Mouse (Mus musculus) v-Abl transformed pro-B cells (cell line): ENCODE data around the gene Chd6.

ENCODE experiments used
- in situ Hi-C, 2 experiments: fragments of 400-800 bp; cut with MboI; formaldehyde crosslinking; loops; one replicate each; pipeline ENCODE4 v1.15.1; 2025; ENCODE audit not compliant: unreplicated experiment in 2 of 2

Gene Chd6

DNA sequence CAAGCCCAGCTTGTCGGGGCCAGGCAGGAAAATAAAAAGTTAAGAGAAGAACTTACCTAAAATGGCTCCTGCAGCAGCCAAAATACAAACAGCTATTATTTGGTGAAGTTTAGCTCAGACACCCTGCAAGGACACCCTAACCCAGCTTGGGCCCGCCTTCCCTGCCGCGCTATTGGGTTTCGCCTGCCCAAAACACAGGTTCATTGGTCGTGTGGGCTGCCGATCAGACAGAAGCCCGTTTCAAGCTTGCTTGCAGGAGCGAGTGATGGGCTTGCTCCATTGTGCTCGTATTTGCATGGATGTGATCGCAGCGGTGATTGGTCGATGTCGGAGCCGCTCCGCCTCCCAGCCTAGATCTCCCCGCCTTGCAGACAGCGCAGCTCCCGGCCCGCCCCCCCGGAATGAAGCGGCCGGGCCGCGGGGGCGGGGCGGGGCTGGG, at the start of gene Chd6:
Gene Chd6, minus strand, starts transcription at position 143 of the 439 bp plus-strand sequence.
- in situ Hi-C loops = no loop called here

GRCm38 (mm10) chr2:161150004-161150842, 41.3 kb upstream of the Chd6 start:
- in situ Hi-C loops = no loop called here

GRCm38 (mm10) chr2:161148428-161149020, 39.6 kb upstream of the Chd6 start:
- in situ Hi-C loops = no loop called here

GRCm38 (mm10) chr2:161147656-161148427, 39.0 kb upstream of the Chd6 start:
- in situ Hi-C loops = no loop called here

DNA sequence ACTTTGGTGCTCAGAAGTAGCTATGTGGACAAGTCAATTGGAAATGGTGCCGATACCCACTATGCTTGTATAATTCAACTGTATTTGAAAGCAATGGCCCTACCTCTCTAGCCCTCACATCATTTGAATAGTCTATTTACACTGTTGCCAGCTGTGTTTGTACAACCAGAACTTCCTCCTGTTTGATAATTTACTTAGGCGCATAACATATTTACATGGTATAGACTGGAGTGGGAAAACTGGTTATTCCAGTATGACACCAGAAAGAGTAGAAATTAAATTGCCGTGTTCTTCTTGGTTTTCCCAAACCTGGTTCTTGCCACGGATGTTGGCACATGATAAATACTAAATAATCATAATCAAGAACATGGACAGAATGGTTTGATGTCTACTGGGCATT, 35.9 kb upstream of the Chd6 start:
- in situ Hi-C loops = no loop called here

DNA sequence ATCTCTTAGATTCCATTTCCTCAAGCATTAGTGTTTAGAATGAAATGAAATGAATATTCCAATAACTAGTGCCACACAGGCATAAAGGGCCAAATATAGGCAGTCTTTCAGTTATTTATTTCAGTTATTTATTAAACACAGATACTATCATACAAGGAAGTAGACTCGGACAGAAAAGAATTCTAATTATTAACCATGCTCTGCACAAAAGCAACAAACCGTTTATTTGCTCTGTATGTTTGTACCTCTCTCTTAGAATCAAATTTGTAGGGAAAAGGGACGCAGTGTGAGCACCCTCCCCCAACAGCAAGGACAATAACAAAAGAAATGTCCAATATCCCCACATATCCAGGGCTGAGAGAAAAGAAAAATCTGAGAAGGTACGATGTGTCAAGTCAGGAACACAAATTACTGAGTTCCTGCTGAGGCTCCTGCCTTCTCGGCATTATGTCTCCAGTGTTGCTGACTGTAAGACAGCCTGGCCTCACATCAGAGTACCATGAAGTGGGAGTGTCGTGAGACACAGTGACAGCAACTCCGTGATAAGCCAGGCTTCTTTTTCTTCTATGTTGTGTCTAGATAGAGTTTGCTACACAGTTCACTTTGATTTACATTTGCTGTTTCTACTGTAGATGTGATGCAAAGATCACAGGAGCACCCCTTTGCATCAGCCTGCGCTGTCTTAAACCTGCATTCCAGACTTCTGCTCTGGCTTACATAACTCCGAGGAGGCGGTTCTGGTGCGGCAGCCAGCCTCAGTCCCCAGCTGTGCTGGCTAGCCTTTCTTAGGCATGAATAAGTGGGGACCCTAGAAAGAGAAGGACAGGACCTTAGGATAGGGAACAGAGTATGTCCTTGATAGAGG, 30.0 kb upstream of the Chd6 start:
- in situ Hi-C loops = no loop called here

- in situ Hi-C loops = no loop called here
Measured at GRCm38 (mm10) chr2:161136999-161137398, 28.1 kb upstream of the Chd6 start.

DNA sequence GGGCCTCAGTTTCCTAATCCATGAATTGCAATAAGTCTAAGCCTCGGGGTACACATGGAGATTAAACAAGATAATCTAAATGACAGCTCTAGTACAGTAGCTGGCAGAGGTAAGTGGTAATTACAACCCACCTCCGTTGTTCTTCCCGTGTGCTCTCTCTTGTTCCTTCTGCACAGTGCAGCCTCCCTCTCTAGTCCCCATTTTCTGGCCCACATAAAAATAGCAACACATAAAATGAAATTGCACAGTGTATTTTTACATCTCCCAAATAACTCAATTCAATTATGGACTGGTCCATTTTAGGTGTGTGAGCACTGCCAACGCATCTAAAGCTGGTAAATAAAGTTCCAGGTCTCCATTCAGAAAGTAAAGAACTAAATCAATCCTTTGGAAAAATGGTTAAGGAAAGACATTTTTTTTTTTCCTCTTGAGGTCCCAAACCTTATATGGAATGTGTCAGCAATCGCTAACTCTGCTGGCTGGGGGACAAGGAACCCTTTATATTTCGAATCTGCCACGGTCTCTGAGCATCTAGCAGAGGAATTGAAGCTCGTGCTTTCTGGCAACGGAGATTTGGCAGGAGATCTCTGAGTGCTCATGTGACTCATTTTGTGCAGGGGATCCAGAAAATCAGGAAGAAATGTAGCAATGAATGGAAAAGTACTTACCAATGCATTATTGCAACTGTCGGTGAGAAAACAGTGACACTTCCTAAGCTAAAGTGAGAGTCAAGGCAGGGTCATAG, 19.7 kb upstream of the Chd6 start:
- in situ Hi-C loops = no loop called here

- in situ Hi-C loops = no loop called here
Measured at GRCm38 (mm10) chr2:161112011-161112410, 3.1 kb upstream of the Chd6 start.

- in situ Hi-C loops = no loop called here
Measured at GRCm38 (mm10) chr2:161109398-161109821, 535 bp upstream of the Chd6 start.

DNA sequence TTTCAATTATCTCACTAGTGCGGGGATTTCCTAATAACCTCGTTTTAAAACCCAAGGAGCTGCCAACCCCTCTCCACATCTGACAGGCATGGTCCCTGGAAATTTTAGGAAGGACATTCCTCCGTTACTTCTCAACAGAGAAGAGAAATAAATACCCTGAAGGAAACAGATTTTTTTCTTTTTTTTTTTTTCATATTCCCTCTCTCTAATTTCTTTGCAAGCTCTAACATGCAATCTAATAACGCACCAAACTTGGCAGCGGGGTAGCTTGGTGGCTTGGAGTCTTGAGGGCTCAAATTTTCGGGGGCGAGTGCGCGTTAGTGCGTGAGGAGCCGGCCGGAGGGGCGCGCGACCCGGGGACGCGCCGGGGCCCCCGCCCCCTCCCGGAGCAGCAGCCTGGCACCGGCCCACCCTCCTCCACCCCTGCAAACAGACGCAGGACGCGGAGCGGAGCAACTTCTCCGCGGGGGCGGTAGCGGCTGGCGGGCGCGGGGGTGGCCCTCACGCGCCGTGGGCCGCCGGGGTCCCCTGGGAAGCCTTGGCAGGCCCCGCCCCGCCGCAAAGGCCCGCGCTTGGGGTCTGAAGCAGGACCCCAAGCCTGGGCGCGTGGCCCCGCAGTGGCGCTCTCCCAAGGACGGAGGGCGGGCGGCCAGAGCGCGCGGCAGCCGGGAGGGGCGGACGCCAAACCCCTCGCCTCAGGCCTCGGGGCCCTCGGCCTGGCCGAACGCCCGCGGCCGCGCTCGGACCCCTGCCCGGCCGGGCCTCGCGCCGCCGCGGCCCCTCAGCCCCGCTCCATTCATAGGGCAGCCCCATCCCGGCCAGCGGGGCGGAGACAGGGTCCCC, 569 bp downstream of the Chd6 start:
- in situ Hi-C loops = no loop called here

DNA sequence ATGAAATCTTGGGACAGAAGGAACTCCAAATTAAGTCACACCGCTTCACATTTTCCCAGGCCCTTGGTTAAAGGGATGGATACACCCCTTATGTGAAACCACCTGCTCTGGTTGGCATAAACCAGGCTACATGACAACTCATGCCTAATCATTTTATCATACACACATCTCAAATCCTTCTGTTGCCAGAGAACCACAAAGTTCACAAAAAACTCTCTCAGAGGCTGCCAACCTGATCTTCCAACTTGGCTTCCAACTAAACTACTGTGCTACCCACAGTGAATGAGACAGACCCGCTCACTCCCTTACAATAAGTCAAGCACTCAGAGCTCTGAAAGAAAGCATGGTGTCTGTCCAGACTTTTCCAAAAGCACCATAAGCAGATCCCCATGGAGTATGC, 1.6 kb downstream of the Chd6 start:
- in situ Hi-C loops = no loop called here

DNA sequence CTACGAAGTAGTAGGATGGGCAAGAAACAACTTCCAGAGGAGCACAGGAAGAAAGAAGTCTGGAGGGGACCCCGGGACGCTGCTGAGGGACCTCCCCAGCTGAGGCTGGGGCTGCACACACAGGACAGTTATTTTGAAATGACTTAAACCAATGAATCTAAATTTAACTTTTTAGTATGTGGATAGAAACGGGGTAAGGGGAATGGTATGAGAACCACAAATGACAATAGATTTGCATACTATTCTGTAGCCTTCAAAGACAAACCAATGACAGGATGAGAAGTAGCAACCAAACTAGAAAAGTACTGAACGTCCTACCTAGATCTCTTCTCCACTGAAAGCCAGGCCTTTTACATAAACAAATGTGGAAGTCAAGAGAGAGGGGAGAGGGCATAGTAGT, 5.1 kb downstream of the Chd6 start:
- in situ Hi-C loops = no loop called here

GRCm38 (mm10) chr2:161102102-161102501, 6.8 kb downstream of the Chd6 start:
- in situ Hi-C loops = no loop called here

- in situ Hi-C loops = no loop called here
Measured at GRCm38 (mm10) chr2:161097746-161098145, 11.1 kb downstream of the Chd6 start.

- in situ Hi-C loops = no loop called here
Measured at GRCm38 (mm10) chr2:161090746-161091405, 18.0 kb downstream of the Chd6 start.

GRCm38 (mm10) chr2:161090200-161090599, 18.7 kb downstream of the Chd6 start:
- in situ Hi-C loops = no loop called here

GRCm38 (mm10) chr2:161078590-161078989, 30.3 kb downstream of the Chd6 start:
- in situ Hi-C loops = no loop called here
